Mouse (Mus musculus) G1E (cell line): ENCODE results near the gene Gm10401.

ENCODE experiments used
- CTCF ChIP-seq: IDR thresholded peaks from 2 replicates; pipeline ENCODE4 v1.5.1; 2012; ENCODE audit warnings: low read depth, low read length, inconsistent platforms, mixed read lengths
- GATA1 ChIP-seq: IDR thresholded peaks from 2 replicates; pipeline ENCODE4 v1.6.1; 2012; ENCODE audit warnings: borderline replicate concordance, low read length, inconsistent platforms, mixed read lengths
- GATA2 ChIP-seq: IDR thresholded peaks from 2 replicates; pipeline ENCODE4 v1.6.1; 2012; ENCODE audit warnings: low read depth, low read length, inconsistent platforms, borderline replicate concordance

DNA sequence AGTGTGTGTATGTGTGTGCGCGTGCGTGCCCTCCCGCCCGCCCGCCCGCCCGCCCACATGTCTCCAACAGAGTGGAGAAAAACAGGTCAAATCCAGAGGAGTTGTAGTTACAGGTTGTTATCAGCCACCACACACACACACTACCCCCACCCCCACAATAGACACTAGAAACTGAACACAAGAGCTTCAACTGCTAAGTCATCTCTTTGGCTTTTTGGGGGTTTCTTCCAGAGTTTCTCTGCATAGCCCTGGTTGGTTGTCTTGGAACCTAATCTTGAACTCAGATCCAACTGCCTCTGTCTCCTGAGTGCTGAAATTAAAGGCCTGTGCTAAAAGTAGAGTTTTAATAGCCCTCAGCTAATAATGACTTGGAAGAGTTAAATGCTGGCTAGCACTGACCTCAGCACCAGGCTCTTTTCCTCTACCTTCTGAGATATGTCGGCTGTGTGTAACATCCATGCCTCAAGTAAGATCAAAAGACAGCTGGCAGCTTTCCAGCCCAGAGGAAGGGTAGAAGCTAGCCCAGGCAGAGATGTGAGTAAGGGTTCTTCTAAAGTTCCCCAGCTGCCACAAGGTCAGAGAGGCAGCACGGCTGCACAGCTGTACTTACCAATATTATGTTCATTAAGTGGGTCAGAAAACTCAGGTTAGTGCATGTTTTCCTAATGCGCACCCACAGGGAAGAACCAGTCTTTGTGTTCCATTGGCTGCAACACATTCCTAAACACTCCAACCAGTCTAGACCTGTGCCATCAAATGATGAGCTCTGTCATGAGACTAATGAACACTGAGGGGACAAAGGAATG lies 26.8 kb downstream of the Gm10401 start:
- TF ChIP-seq CTCF (no peak), GATA1 (no peak), GATA2 (no peak)
